In the genomic region with DNA sequence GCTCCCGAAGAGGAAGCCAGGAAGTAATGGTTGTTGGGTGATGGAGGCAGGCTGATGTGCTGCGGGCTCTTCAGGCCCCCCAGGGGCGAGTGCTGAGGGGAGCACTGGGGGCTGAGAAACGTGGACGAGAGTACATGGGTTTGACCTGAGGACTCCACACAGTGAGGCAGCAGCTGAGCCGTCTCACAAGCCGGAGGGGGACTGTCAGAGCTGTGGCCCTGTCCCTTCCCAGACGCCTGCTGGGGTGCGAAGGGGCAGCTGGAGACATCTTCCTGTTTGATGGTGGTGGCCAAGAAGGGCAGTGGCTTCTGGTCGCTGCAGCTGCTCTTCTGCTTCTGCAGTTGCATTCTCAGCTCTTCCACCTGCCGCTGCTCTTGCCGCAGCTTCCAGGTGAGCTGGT, we compare ENCODE assay signal across 23 mouse cellular contexts. TPM values are rescaled to one million over a fixed set of nuclear protein-coding genes. Genes with fewer than 3 reads are reported as not detected.
"Had no signal": no experiment of that assay in that cellular context is flagged by ENCODE, and none has a peak within 500 bp of the region (broad histone marks: within the 10 kb centered on the region; RNA-seq: fewer than 3 reads in every experiment).

No protein-coding gene starts in this region.

- H3K27me3 ChIP-seq: liver, embryonic 12.5 days; liver, embryonic 15.5 days had no signal

- H3K27ac ChIP-seq: kidney, postnatal 0 days; layer of hippocampus, adult 2 months; limb, embryonic 10.5 days; limb, embryonic 13.5 days; liver, embryonic 12.5 days; liver, embryonic 15.5 days had no signal

- H3K4me1 ChIP-seq: limb, embryonic 10.5 days; limb, embryonic 13.5 days; liver, embryonic 12.5 days; liver, embryonic 15.5 days had no signal

- ATAC-seq: inflammation-experienced regulatory T-cells, adult 6 months; intestine, embryonic 16.5 days; liver, embryonic 12.5 days; lung, postnatal 0 days had no signal

- H3K9me3 ChIP-seq: limb, embryonic 10.5 days; limb, embryonic 13.5 days; liver, embryonic 12.5 days; liver, embryonic 15.5 days had no signal

- H3K36me3 ChIP-seq: limb, embryonic 10.5 days; limb, embryonic 13.5 days; liver, embryonic 12.5 days; liver, embryonic 15.5 days had no signal

- DNase-seq: layer of hippocampus, adult 9-11 months; liver; lung, adult 18-20 months; midbrain, embryonic 14.5 days; thymus, postnatal 25 days had no signal

- H3K9ac ChIP-seq: limb, embryonic 13.5 days; liver, embryonic 12.5 days; liver, embryonic 15.5 days had no signal

- H3K4me2 ChIP-seq: limb, embryonic 13.5 days; liver, embryonic 12.5 days; liver, embryonic 15.5 days; midbrain, embryonic 11.5 days had no signal

- H3K4me3 ChIP-seq: layer of hippocampus, adult 2 months; limb, embryonic 10.5 days; limb, embryonic 13.5 days; liver, embryonic 12.5 days; liver, embryonic 15.5 days had no signal

RNA-seq across cellular contexts. Expression of a gene that starts 24.2 kb away (rescaled TPM):
- total RNA-seq: megakaryocyte progenitor cell, adult 5-6 weeks; megakaryocyte-erythroid progenitor cell, adult 5-6 weeks had no signal

RNA-seq across cellular contexts. Expression of a gene that starts 27.3 kb away (rescaled TPM):
- total RNA-seq: megakaryocyte progenitor cell, adult 5-6 weeks; megakaryocyte-erythroid progenitor cell, adult 5-6 weeks; midbrain, postnatal 0 days had no signal
- polyA plus RNA-seq: inflammation-experienced regulatory T-cells, adult 6 months; intestine, embryonic 16.5 days; kidney, postnatal 0 days; large intestine, adult 2 months; limb, embryonic 10.5 days; liver, embryonic 12.5 days; liver, embryonic 15.5 days; midbrain, embryonic 11.5 days; neural tube, embryonic 11.5 days; small intestine, adult 2 months; spleen, adult 2 months; stomach, embryonic 16.5 days had no signal
